ENCODE assay signal across 15 mouse cellular contexts in genomic region chr2:70889522-70890100, GRCm38 (mm10).
DNase-seq lines count a peak whose midpoint lies in the region; ATAC-seq and TF ChIP-seq lines count a peak whose summit lies in the region.
"Had no signal": no experiment of that assay in that cellular context is flagged by ENCODE, and none has a peak within 500 bp of the region (broad histone marks: within the 10 kb centered on the region; RNA-seq: fewer than 3 reads in every experiment).

No protein-coding gene starts in this region.

- no peaks in the 10 kb centered on the region for H3K4me1 ChIP-seq in hindbrain, postnatal 0 days (ENCODE audit: insufficient read depth, low read length)
- H3K4me1 ChIP-seq: embryonic facial prominence, embryonic 12.5 days had no signal

- TF ChIP-seq CTCF in gastrocnemius, adult 2 months (IDR thresholded peaks at IDR 0.05): no peak
- no peak for TF ChIP-seq CTCF in hindbrain, postnatal 0 days (IDR thresholded peaks at IDR 0.05; ENCODE audit: low read depth)

- no peak overlapping the region for H3K9ac ChIP-seq in hindbrain, postnatal 0 days (replicated peaks; ENCODE audit: low read length)
- H3K9ac ChIP-seq: embryonic facial prominence, embryonic 12.5 days; lung, embryonic 15.5 days had no signal

- 75% methylated on average over 5 of the region's 5 CpGs for WGBS in macrophage (ENCODE audit: missing documents)
- 68% methylated on average over 5 of the region's 5 CpGs for WGBS in hindbrain, postnatal 0 days

- H3K36me3 ChIP-seq in macrophage (ENCODE audit: inconsistent target): no peaks in the 10 kb centered on the region
- no peaks in the 10 kb centered on the region for H3K36me3 ChIP-seq in hindbrain, postnatal 0 days (ENCODE audit: insufficient read depth, low read length)
- H3K36me3 ChIP-seq: embryonic facial prominence, embryonic 12.5 days; lung, embryonic 15.5 days had no signal

- no peaks in the 10 kb centered on the region for H3K9me3 ChIP-seq in hindbrain, postnatal 0 days (ENCODE audit: low read length)
- H3K9me3 ChIP-seq: embryonic facial prominence, embryonic 12.5 days; lung, embryonic 15.5 days had no signal

- intact Hi-C loops in gastrocnemius, adult 2 months (cut with DNase I): no loop called here

- no peaks in the 10 kb centered on the region for H3K27me3 ChIP-seq in hindbrain, postnatal 0 days (ENCODE audit: insufficient read depth, low read length)
- H3K27me3 ChIP-seq: CH12.LX; embryonic facial prominence, embryonic 12.5 days; lung, embryonic 15.5 days had no signal

- H3K4me3 ChIP-seq in gastrocnemius, adult 2 months: no peak overlapping the region
- no peak overlapping the region for H3K4me3 ChIP-seq in macrophage (ENCODE audit: inconsistent target)
- H3K4me3 ChIP-seq in hindbrain, postnatal 0 days (ENCODE audit: low read length): no peak overlapping the region
- H3K4me3 ChIP-seq: embryonic facial prominence, embryonic 12.5 days; heart, adult 2 months; lung, embryonic 15.5 days had no signal

- no peak for ATAC-seq in hindbrain, postnatal 0 days
- ATAC-seq: forebrain, embryonic 14.5 days had no signal

- no peak overlapping the region for H3K4me2 ChIP-seq in hindbrain, postnatal 0 days (ENCODE audit: low read depth, low read length)
- H3K4me2 ChIP-seq: embryonic facial prominence, embryonic 12.5 days; lung, embryonic 15.5 days had no signal

- peak; percentile 36 for DNase-seq in gastrocnemius, adult 2 months
- no peak for DNase-seq in gastrocnemius, postnatal 25 days
- DNase-seq in lung, postnatal 36 days: peak; percentile 26
- no peak for DNase-seq in lung, adult 18-20 months
- DNase-seq in c-Kit-positive CD71-positive TER-119-positive erythroid progenitor cells, embryonic 14.5 days (ENCODE audit: low spot score): peak; percentile 36
- no peak for DNase-seq in hindbrain, postnatal 0 days (ENCODE audit: low spot score)
- DNase-seq in right cerebral cortex, adult 2 months (ENCODE audit: low spot score in 2 of 2): no peak
- DNase-seq: spleen, adult 18-20 months; thymus, adult 2 months had no signal

- H3K27ac ChIP-seq in gastrocnemius, adult 2 months: no peak overlapping the region
- 0 out of 2 replicates have a peak overlapping the region, but pooled peaks have one; percentile 7 for H3K27ac ChIP-seq in macrophage
- no peak overlapping the region for H3K27ac ChIP-seq in hindbrain, postnatal 0 days
- H3K27ac ChIP-seq: embryonic facial prominence, embryonic 12.5 days; heart, adult 2 months; lung, embryonic 15.5 days had no signal

- no peaks in the 10 kb centered on the region for H3K79me2 ChIP-seq in macrophage (ENCODE audit: inconsistent target)

Comparison
In these comparisons a context has a peak if more than half of its experiments do, and no peak if none do; other contexts are left out.
1. DNase-seq: peak in gastrocnemius, adult 2 months (single experiment), lung, postnatal 36 days (single experiment) and c-Kit-positive CD71-positive TER-119-positive erythroid progenitor cells, embryonic 14.5 days (single experiment); none in gastrocnemius, postnatal 25 days (single experiment), lung, adult 18-20 months (0 of 2), hindbrain, postnatal 0 days (single experiment) and right cerebral cortex, adult 2 months (0 of 2).